Mouse (Mus musculus) spleen, postnatal 10 days (tissue): ENCODE data around the gene Myh9.
"Not testable (repeated sequence)": the region's sequence is repeated elsewhere in the genome, so short reads cannot be mapped to it uniquely, and the experiment has no call there.

Experiments
- DNase-seq, 2 experiments: peaks; one replicate each; pipeline ENCODE4 v3.0.0; 2021 to 2022; ENCODE audit warnings: low spot score in 2 of 2

Gene Myh9

GRCm38 (mm10) chr15:77867231-77867968, 25.4 kb upstream of the Myh9 start:
- not testable (repeated sequence) for DNase-seq

- DNase-seq = no peak
Observed at GRCm38 (mm10) chr15:77866583-77867220, 24.7 kb upstream of the Myh9 start.

- DNase-seq = no peak
Observed at GRCm38 (mm10) chr15:77864063-77864758, 22.2 kb upstream of the Myh9 start.

GRCm38 (mm10) chr15:77862991-77863972, 21.3 kb upstream of the Myh9 start:
- no peak for DNase-seq

- DNase-seq = no peak
Observed at GRCm38 (mm10) chr15:77860081-77860665, 18.2 kb upstream of the Myh9 start.

GRCm38 (mm10) chr15:77857662-77858156, 15.7 kb upstream of the Myh9 start:
- peak in 1 of 2 experiments; percentile 68 for DNase-seq

- no peak for DNase-seq
Observed at GRCm38 (mm10) chr15:77856541-77856940, 14.6 kb upstream of the Myh9 start.

GRCm38 (mm10) chr15:77855301-77855700, 13.3 kb upstream of the Myh9 start:
- DNase-seq = peak in 1 of 2 experiments; percentile 36

- DNase-seq = no peak
Observed at GRCm38 (mm10) chr15:77852001-77852400, 10.0 kb upstream of the Myh9 start.

- peak in 1 of 2 experiments; percentile 62 for DNase-seq
Observed at GRCm38 (mm10) chr15:77851136-77851535, 9.2 kb upstream of the Myh9 start.

GRCm38 (mm10) chr15:77849572-77850229, 7.7 kb upstream of the Myh9 start:
- DNase-seq = peak in 1 of 2 experiments; percentile 72

- DNase-seq = no peak
Observed at GRCm38 (mm10) chr15:77849039-77849436, 7.1 kb upstream of the Myh9 start.

GRCm38 (mm10) chr15:77848415-77849038, 6.6 kb upstream of the Myh9 start:
- DNase-seq = no peak

GRCm38 (mm10) chr15:77847826-77848225, 5.9 kb upstream of the Myh9 start:
- DNase-seq = no peak

- DNase-seq = no peak
Observed at GRCm38 (mm10) chr15:77847108-77847507, 5.1 kb upstream of the Myh9 start.

GRCm38 (mm10) chr15:77845931-77846595, 4.1 kb upstream of the Myh9 start:
- DNase-seq = peak in 1 of 2 experiments; percentile 60

- no peak for DNase-seq
Observed at GRCm38 (mm10) chr15:77844955-77845635, 3.1 kb upstream of the Myh9 start.

- no peak for DNase-seq
Observed at GRCm38 (mm10) chr15:77844048-77844447, 2.1 kb upstream of the Myh9 start.
